Mouse (Mus musculus): ENCODE results near the gene Zscan2.
"Not testable (repeated sequence)": the region's sequence is repeated elsewhere in the genome, so short reads cannot be mapped to it uniquely, and the experiment has no call there.

Gene Zscan2

DNA sequence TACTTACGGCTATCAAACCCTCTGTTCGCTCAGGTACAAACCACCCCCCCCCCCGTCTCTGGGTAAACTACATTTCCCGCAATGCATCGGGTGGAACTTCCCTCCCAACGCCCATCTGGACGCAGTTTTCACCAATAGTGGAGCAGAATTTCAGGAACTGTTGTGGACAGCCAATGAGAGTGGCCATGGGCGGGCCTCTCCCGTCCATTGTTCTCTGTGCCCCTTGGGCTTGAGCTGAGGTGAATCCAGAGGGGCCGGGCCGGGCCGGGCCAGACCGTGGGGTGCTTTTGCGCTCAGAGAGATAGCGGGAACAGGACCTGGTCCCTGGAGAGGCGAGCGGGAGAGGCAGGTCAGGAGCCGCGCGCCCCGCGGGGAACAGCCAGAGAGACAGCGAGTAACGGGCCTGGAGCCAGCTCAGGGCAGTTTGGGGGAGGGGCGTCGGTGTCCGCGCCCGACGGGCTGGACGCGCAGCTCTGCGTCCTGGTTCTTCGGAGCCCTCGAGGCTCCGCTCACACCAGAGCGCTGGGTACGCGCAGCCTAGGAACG is at the start of gene Zscan2:
Zscan2 (plus strand) TSS at position 192 of the 546 bp plus-strand sequence.
- peak; percentile 90 for DNase-seq (ENCODE audit: low spot score)

- DNase-seq (ENCODE audit: low spot score): no peak
Measured at GRCm38 (mm10) chr7:80813397-80813796, 47.3 kb upstream of the Zscan2 start.

DNA sequence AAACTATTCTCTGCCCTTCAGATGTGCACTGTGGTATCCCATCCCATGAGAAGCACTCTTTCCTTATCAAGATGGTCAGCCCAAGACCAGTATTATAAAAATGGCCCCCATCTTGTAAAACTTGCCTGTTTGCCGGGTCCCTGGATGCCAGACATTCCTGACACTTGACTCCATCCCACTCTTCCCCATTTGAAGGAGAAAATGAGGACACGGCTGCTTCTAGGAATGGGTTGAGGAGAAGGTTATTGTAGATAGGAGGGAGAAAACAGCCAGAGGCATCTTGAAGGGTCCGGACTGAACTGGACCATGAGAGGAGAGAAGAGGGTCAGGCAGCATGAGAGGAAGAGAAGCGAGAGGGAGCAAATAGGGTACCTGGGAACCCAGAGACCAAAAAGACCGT is 44.1 kb upstream of the Zscan2 start:
- no peak for DNase-seq (ENCODE audit: low spot score)

DNA sequence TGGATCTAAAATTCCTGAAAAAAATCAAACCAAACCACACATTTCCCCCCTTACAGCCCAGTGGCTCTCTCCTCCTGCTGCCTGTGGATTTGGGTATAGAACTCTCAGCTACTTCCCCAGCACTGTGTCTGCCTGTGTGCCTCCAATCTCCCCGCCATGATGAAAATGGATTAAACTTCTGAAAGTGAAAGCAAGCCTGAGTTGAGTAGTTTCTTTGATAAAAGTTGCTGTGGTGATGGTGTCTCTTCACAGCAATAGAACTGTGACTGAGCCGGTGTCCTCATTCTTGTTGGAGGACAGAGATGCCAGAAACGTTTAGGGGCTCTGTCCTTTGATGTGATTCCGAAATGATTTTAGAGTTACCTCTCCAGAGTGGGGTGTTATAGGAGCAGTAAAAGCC is 39.9 kb upstream of the Zscan2 start:
- no peak for DNase-seq (ENCODE audit: low spot score)

- DNase-seq (ENCODE audit: low spot score): no peak
Measured at GRCm38 (mm10) chr7:80823267-80823666, 37.5 kb upstream of the Zscan2 start.

- no peak for DNase-seq (ENCODE audit: low spot score)
Measured at GRCm38 (mm10) chr7:80823875-80824682, 36.6 kb upstream of the Zscan2 start.

DNA sequence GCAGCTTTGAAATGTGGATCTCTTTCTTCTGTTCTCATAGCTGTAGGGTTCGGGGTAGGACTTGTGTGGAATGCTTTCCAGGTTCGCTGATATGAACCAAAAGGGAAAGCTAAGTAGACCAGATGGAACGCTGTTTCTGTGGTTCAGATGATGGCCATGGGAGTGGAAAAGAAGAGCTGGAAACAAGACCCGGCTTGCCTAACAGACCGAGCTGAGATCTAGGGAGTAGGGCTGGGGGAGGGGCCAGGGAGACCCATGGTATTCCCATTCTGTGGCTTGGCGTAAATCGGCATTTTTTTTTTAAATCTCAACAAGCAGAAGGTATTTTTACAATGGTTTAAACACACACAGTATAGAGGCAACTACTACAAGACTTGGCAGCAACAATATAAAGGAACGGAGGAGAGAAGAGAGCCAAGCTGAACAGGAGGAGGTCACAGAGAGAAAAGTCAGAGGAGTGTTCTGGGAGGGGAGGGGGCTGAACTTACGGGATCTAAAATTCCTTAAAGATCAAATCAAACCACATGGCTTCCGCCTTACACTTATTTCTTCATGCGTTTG is 34.8 kb upstream of the Zscan2 start, which contains the start of gene Iqgap1:
Iqgap1 (minus strand) TSS at position 132 of the 561 bp plus-strand sequence.
- no peak for DNase-seq (ENCODE audit: low spot score)

DNA sequence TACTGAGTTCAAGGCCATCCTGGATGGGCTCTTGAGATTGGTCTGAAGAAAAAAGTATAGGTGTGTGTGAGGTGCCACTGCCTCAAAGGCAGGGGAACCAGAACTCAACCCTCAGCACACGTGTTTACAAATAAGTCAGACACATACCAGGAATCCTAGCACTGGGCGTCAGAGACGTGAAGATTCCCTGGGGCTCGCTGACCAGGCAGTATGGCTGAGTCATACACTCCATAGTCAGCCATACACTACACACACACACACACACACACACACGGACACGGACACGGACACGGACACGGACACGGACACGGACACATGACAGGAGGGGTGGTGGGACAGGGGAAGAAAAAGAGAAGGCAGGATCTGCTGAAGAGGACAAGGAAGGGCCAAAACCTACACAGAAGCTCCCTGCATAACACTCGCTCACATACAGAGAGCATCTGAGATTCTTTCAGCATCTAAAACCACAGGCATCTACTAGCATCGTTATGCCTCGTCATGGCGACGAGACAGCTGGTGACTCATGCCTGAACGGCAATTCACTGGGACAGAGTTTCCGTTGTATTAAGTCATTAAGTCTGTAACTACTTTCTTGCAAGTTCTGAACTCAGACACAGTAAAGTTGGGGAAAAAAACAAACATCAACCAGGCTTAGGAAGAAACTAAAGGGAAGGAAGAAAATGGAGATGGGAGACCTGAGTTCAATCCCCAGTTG is 32.4 kb upstream of the Zscan2 start:
- DNase-seq (ENCODE audit: low spot score): no peak

GRCm38 (mm10) chr7:80830193-80830803 is 30.4 kb upstream of the Zscan2 start:
- DNase-seq (ENCODE audit: low spot score): no peak

- no peak for DNase-seq (ENCODE audit: low spot score)
Measured at GRCm38 (mm10) chr7:80832191-80832590, 28.5 kb upstream of the Zscan2 start.

- not testable (repeated sequence) for DNase-seq (ENCODE audit: low spot score)
Measured at GRCm38 (mm10) chr7:80832996-80833650, 27.6 kb upstream of the Zscan2 start.

DNA sequence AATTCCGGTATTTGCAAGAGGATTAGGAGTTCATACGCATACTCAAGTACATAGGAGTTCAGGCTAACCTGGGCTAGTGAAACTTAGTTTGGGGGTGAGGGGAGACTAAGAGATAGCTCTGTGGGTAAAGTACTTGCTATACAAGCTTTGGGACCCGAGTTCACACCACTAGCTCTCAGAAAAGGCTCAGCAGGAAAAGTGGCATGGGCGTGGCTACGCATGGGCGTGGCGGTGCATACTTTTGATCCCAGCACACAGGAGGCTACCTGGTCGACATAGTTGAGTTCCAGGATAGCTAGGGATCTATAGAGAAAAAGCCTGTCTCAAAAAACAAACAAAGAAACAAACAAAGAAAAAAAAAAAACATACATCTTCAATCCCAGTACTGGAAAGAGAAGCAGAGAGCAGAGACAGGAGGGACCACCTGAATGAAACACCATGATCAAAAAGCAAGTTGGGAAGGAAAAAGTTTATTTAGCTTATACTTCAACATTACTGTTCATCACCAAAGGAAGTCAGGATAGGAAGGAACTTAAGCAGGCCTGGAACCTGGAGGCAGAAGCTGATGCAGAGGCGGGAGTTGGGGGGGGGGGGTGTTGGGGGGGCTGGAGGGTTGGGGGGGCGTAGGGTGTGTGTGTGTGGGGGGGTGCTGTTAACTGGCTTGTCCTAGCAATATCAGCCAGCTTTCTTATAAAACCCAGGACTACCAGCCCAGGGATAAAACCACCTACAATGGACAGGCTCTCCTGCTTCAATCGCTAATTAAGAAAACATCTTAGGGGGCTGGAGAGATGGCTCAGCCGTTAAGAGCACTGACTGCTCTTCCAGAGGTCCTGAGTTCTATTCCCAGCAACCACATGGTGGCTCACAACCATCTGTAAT is 26.8 kb upstream of the Zscan2 start:
- DNase-seq (ENCODE audit: low spot score): no peak

GRCm38 (mm10) chr7:80835984-80836652 is 24.6 kb upstream of the Zscan2 start:
- DNase-seq (ENCODE audit: low spot score): no peak

DNA sequence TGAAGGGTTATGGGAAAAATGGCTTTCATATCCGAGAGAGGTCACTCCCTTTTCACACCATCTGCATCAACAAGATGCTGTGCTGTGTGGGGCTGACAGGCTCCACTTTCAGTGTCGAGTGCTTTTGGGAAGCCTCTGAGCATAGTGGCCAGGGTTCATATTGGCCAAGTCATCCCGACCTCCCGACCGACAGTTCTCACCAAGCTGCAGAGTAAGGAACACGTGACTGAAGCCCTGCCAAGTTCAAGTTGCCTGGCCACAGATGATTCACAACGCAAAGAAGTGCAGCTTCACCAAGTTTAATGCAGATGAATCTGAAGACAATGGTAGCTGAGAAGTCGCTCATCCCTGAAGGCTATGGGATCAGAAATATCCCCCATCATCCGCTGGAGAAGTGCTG is 23.0 kb upstream of the Zscan2 start:
- no peak for DNase-seq (ENCODE audit: low spot score)

DNA sequence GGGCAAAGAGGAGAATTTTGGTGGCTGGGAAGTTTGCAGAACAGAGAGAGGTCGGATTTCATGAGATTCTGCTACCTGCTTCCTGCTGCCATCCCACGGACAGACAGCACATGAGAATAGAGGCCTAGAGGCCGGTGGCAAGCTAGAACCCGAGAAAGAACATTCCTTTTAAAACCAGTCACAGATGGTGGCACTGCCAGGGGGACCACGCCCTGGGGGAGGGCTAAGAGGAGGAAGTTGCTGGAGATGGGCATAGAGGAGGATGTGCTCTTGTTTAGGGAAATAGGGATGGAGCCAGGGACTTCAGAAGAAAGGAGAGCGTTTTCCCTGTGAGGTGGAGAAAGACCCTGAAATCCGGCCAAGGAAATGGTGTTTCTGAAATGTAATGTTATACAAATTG is 22.5 kb upstream of the Zscan2 start:
- DNase-seq (ENCODE audit: low spot score): no peak

DNA sequence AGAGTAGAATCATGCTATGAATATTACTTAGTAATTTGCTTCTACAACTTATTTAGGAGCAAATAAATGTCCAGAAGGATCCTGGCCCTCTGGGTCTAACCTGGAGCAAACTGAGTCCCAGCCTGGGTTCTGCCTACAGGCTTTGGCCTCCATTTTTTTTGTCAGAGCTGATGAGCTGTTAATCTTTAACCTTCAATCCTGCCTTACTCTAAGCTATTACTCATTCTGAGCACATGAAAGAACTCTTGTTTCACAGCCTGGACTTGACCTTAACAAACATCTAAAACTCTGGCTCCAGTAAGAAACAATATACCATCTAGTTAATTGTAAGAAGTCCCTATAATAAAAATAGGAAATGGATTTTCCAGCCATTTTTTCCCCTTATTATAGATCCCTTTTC is 21.0 kb upstream of the Zscan2 start:
- DNase-seq (ENCODE audit: low spot score): no peak

DNA sequence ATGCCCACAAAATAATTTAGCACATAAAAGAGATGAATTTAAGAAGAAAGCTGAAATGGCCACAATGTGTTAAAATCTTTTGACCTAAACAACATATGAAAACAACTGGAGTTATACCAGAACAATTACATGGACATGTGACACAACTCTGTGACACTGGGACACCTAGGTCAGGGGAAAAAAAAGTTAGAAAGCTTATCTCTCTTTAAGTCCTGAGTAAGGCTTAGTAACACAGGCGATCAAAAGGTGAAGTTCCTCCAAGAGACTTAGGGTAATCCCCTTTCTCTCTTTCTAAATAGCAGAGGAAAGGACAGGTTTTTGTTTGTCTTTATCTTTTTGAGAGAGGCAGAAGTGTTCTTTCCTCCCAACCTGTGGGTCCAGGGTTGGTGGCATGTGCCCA is 20.5 kb upstream of the Zscan2 start:
- DNase-seq (ENCODE audit: low spot score): no peak

- DNase-seq (ENCODE audit: low spot score): no peak
Measured at GRCm38 (mm10) chr7:80840937-80841336, 19.8 kb upstream of the Zscan2 start.

DNA sequence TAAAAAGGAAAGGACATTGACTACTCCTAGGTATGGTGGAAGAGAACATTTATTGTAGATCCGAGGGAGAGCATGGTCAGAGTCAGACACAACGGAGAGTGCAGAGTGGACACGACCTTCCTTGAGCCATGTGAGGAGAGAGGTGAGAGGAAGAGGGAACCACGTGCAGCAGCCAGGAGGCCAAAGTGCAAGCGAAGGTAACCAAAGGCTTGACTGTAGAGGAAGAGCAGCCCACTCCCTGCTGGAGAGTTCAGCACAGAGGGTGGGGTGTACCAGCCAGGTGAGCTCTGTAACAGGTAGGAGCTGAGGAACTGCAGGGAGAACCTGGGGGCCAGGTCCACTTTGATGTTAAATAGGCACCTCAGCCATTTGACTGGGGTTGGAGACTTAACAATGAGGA is 18.6 kb upstream of the Zscan2 start:
- DNase-seq (ENCODE audit: low spot score): no peak

- no peak for DNase-seq (ENCODE audit: low spot score)
Measured at GRCm38 (mm10) chr7:80843176-80843575, 17.5 kb upstream of the Zscan2 start.
